Mouse (Mus musculus) limb, embryonic 11.5 days (tissue): ENCODE data around the gene Hoxb6. TPM values are rescaled to one million over a fixed set of nuclear protein-coding genes. Genes with fewer than 3 reads are reported as not detected.

ENCODE experiments used
- microRNA counts: library from miRNA; unstranded; fragments of <30 nt; microRNA quantifications from one replicate; lab custom pipeline; 2016
- microRNA-seq: library from miRNA; unstranded; fragments of <30 nt; microRNA quantifications from one replicate; pipeline ENCODE4, GENCODE M21; 2016
- polyA plus RNA-seq: library from polyadenylated mRNA; unstranded; fragments of >200 nt; fragmentation: Nextera tagmentation; extraction: Ambion mirVana; gene quantifications from 2 replicates; pipeline ENCODE4 v1.2.1, GENCODE M21; 2014

The Hoxb6 gene
- polyA plus RNA-seq, 1 experiment from 2014 or later: 1.9 TPM

MicroRNAs within 50 kb of the gene (microRNA counts, 519-probe panel; counts per million panel counts)
- microRNA mmu-miR-10a (lab: Ali Mortazavi, UCI): 4,971 counts per million, percentile 81 among the panel's probes with 10 or more counts
- microRNA mmu-miR-196a (lab: Ali Mortazavi, UCI): 5,489 counts per million, percentile 90 among the panel's probes with 10 or more counts

Small RNA genes lying within 50 kb of the gene (microRNA-seq; reads per million reads assigned to microRNA genes)
- gene Mir10a (17,773 reads per million, percentile 97 among the genes with 10 or more reads in this experiment), gene Mir196a-1 (45.5 reads per million, percentile 39 among the genes with 10 or more reads in this experiment)

Other genes starting within 250 kb of the Hoxb6 start
- gene Ube2z, start 227.1 kb upstream of the Hoxb6 start, polyA plus RNA-seq: 31.1 and 35.4 TPM in 2 replicates
- gene Atp5g1, start 216.8 kb upstream of the Hoxb6 start, polyA plus RNA-seq: 530 and 535 TPM in 2 replicates
- not detected in 2 replicates for gene Calcoco2, start 180.5 kb upstream of the Hoxb6 start, polyA plus RNA-seq
- gene Ttll6, start 158.7 kb upstream of the Hoxb6 start, polyA plus RNA-seq: 0.04 TPM in 1 of 2 replicates, not detected in the other
- gene Hoxb13, start 98.2 kb upstream of the Hoxb6 start, polyA plus RNA-seq: 0.09 TPM in 1 of 2 replicates, not detected in the other
- gene Hoxb9, start 21.0 kb upstream of the Hoxb6 start, polyA plus RNA-seq: 1.7 and 1.8 TPM in 2 replicates
- 0.38 and 0.89 TPM in 2 replicates for gene Hoxb8, start 10.6 kb upstream of the Hoxb6 start, polyA plus RNA-seq
- gene Hoxb7, start 5.9 kb upstream of the Hoxb6 start, polyA plus RNA-seq: 3.7 and 4.3 TPM in 2 replicates
- 2.1 and 2.6 TPM in 2 replicates for gene Hoxb5, start 10.9 kb downstream of the Hoxb6 start, polyA plus RNA-seq
- gene Hoxb4, start 25.8 kb downstream of the Hoxb6 start, polyA plus RNA-seq: 0.33 and 0.45 TPM in 2 replicates
- 0.68 and 0.78 TPM in 2 replicates for gene Hoxb3, start 30.9 kb downstream of the Hoxb6 start, polyA plus RNA-seq
- 7.5 and 10.7 TPM in 2 replicates for gene Hoxb2, start 58.0 kb downstream of the Hoxb6 start, polyA plus RNA-seq
- 0.58 TPM in 1 of 2 replicates, not detected in the other for gene Hoxb1, start 73.3 kb downstream of the Hoxb6 start, polyA plus RNA-seq
- 0.18 and 0.27 TPM in 2 replicates for gene Skap1, start 172.1 kb downstream of the Hoxb6 start, polyA plus RNA-seq